Mouse (Mus musculus): Measurements from ENCODE around the gene Pax3. TPM values are rescaled to one million over a fixed set of nuclear protein-coding genes. Genes with fewer than 3 reads are reported as not detected.

Gene Pax3
- total RNA-seq, 1 experiment from 2014 or later = not detected

- ATAC-seq (replicated peaks in 1 of 2; ENCODE audit: insufficient read depth in 1 of 2, low FRiP score in 2 of 2, low TSS enrichment in 1 of 2, low read depth in 1 of 2, poor library complexity in 2 of 2, severe bottlenecking in 2 of 2) = no peak
Observed at GRCm38 (mm10) chr1:78141741-78142501, 55.0 kb downstream of the Pax3 start.

- ATAC-seq (replicated peaks in 1 of 2; ENCODE audit: insufficient read depth in 1 of 2, low FRiP score in 2 of 2, low TSS enrichment in 1 of 2, low read depth in 1 of 2, poor library complexity in 2 of 2, severe bottlenecking in 2 of 2) = no peak
Observed at GRCm38 (mm10) chr1:78141314-78141713, 55.6 kb downstream of the Pax3 start.

- ATAC-seq (replicated peaks in 1 of 2; ENCODE audit: insufficient read depth in 1 of 2, low FRiP score in 2 of 2, low TSS enrichment in 1 of 2, low read depth in 1 of 2, poor library complexity in 2 of 2, severe bottlenecking in 2 of 2) = peak in 1 of 2 experiments; percentile 53; a peak in 2 of 4 replicates
Observed at GRCm38 (mm10) chr1:78140505-78141303, 56.2 kb downstream of the Pax3 start.

- no peak for ATAC-seq (replicated peaks in 1 of 2; ENCODE audit: insufficient read depth in 1 of 2, low FRiP score in 2 of 2, low TSS enrichment in 1 of 2, low read depth in 1 of 2, poor library complexity in 2 of 2, severe bottlenecking in 2 of 2)
Observed at GRCm38 (mm10) chr1:78139287-78139686, 57.6 kb downstream of the Pax3 start.

- no peak for ATAC-seq (replicated peaks in 1 of 2; ENCODE audit: insufficient read depth in 1 of 2, low FRiP score in 2 of 2, low TSS enrichment in 1 of 2, low read depth in 1 of 2, poor library complexity in 2 of 2, severe bottlenecking in 2 of 2)
Observed at GRCm38 (mm10) chr1:78129267-78129666, 67.7 kb downstream of the Pax3 start.

- no peak for ATAC-seq (replicated peaks in 1 of 2; ENCODE audit: insufficient read depth in 1 of 2, low FRiP score in 2 of 2, low TSS enrichment in 1 of 2, low read depth in 1 of 2, poor library complexity in 2 of 2, severe bottlenecking in 2 of 2)
Observed at GRCm38 (mm10) chr1:78119899-78120560, 76.9 kb downstream of the Pax3 start.

- ATAC-seq (replicated peaks in 1 of 2; ENCODE audit: insufficient read depth in 1 of 2, low FRiP score in 2 of 2, low TSS enrichment in 1 of 2, low read depth in 1 of 2, poor library complexity in 2 of 2, severe bottlenecking in 2 of 2) = no peak
Observed at GRCm38 (mm10) chr1:78116046-78116445, 80.9 kb downstream of the Pax3 start.

GRCm38 (mm10) chr1:78110311-78110710 lies 86.6 kb downstream of the Pax3 start:
- ATAC-seq (replicated peaks in 1 of 2; ENCODE audit: insufficient read depth in 1 of 2, low FRiP score in 2 of 2, low TSS enrichment in 1 of 2, low read depth in 1 of 2, poor library complexity in 2 of 2, severe bottlenecking in 2 of 2) = no peak

GRCm38 (mm10) chr1:78103511-78103910 lies 93.4 kb downstream of the Pax3 start:
- ATAC-seq (replicated peaks in 1 of 2; ENCODE audit: insufficient read depth in 1 of 2, low FRiP score in 2 of 2, low TSS enrichment in 1 of 2, low read depth in 1 of 2, poor library complexity in 2 of 2, severe bottlenecking in 2 of 2) = no peak

- ATAC-seq (replicated peaks in 1 of 2; ENCODE audit: insufficient read depth in 1 of 2, low FRiP score in 2 of 2, low TSS enrichment in 1 of 2, low read depth in 1 of 2, poor library complexity in 2 of 2, severe bottlenecking in 2 of 2) = no peak
Observed at GRCm38 (mm10) chr1:78093619-78094018, 103.3 kb downstream of the Pax3 start.

- no peak for ATAC-seq (replicated peaks in 1 of 2; ENCODE audit: insufficient read depth in 1 of 2, low FRiP score in 2 of 2, low TSS enrichment in 1 of 2, low read depth in 1 of 2, poor library complexity in 2 of 2, severe bottlenecking in 2 of 2)
Observed at GRCm38 (mm10) chr1:78088646-78089045, 108.3 kb downstream of the Pax3 start.

GRCm38 (mm10) chr1:78081761-78082160 lies 115.2 kb downstream of the Pax3 start:
- no peak for ATAC-seq (replicated peaks in 1 of 2; ENCODE audit: insufficient read depth in 1 of 2, low FRiP score in 2 of 2, low TSS enrichment in 1 of 2, low read depth in 1 of 2, poor library complexity in 2 of 2, severe bottlenecking in 2 of 2)

GRCm38 (mm10) chr1:78060850-78061249 lies 136.1 kb downstream of the Pax3 start:
- no peak for ATAC-seq (replicated peaks in 1 of 2; ENCODE audit: insufficient read depth in 1 of 2, low FRiP score in 2 of 2, low TSS enrichment in 1 of 2, low read depth in 1 of 2, poor library complexity in 2 of 2, severe bottlenecking in 2 of 2)

- no peak for ATAC-seq (replicated peaks in 1 of 2; ENCODE audit: insufficient read depth in 1 of 2, low FRiP score in 2 of 2, low TSS enrichment in 1 of 2, low read depth in 1 of 2, poor library complexity in 2 of 2, severe bottlenecking in 2 of 2)
Observed at GRCm38 (mm10) chr1:78057939-78058338, 139.0 kb downstream of the Pax3 start.

- ATAC-seq (replicated peaks in 1 of 2; ENCODE audit: insufficient read depth in 1 of 2, low FRiP score in 2 of 2, low TSS enrichment in 1 of 2, low read depth in 1 of 2, poor library complexity in 2 of 2, severe bottlenecking in 2 of 2) = no peak
Observed at GRCm38 (mm10) chr1:78053677-78054076, 143.3 kb downstream of the Pax3 start.

Measured in hematopoietic stem cell, adult 5-6 weeks (primary cell).